Mouse (Mus musculus) adrenal gland, postnatal 36 days (tissue): ENCODE data around the gene Sertm1. TPM values are rescaled to one million over a fixed set of nuclear protein-coding genes. Genes with fewer than 3 reads are reported as not detected.

Experiments used
- DNase-seq, 2 experiments: peaks; one replicate each; pipeline ENCODE4 v3.0.0; 2021; ENCODE audit warnings: mixed read lengths in 1 of 2
- long read RNA-seq, 2 experiments: library from polyadenylated mRNA; stranded (forward); transcript quantifications; one replicate each; pipeline ENCODE4 v2.0.0; 2021; ENCODE audit warnings: borderline sequencing depth in 2 of 2
- total RNA-seq, 2 experiments: library from RNA; stranded (reverse); gene quantifications; 2 replicates each; pipeline ENCODE4 v1.2.3; 2021

The Sertm1 gene
- total RNA-seq = not detected
- long read RNA-seq, experiment 1 = 0 reads
- long read RNA-seq, experiment 2 = 0 reads

DNA sequence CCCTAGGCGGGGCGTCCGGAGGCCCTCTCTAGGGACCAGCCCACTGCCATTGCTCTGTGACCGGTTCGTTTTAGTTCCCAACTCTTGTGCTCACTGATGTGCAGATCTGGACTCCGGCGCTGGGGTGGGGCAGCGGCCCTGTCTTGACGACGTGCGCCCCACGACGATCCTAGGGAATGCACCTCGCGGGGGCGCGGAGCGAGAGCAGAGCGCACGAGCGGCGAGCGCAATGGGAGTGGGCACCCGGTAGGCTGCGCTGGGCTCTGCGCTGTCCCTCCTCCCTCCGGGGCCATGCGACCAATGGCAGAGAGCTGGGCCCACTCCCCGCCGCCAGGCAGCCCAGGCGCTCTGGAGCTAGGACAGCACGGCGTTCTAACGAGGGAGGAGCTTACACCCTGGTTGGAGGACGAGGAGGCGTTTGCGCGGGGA is at the start of gene Sertm1:
Gene Sertm1, minus strand, starts transcription at position 245 of the 429 bp plus-strand sequence.
- peak in 1 of 2 experiments; percentile 16 for DNase-seq

DNA sequence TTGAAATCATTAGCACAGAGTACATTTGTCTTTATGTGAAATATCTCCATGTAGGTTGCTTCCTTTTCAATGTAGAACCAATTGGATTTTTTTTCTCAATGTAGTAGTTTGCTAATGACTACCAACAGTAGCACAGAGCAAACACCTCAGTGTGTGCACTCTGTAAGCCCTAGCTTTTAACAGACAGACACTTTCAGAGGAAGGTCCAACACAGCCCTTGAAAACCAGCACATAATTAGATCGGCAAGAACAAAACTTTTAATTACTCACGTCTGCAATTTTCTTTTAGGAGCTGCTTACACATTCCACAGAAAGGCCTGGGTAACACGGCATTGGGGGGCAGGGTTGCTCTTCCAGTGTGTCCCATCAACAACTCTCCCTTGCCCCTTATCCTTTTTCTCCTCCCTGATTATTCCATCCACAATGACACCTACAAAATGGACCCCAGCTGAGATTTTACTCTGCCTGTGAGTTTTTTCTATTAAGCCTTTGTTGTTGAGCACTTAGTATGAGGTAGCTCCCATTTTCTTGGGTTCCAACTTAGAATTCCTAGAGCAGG is 49.3 kb upstream of the Sertm1 start:
- no peak for DNase-seq

DNA sequence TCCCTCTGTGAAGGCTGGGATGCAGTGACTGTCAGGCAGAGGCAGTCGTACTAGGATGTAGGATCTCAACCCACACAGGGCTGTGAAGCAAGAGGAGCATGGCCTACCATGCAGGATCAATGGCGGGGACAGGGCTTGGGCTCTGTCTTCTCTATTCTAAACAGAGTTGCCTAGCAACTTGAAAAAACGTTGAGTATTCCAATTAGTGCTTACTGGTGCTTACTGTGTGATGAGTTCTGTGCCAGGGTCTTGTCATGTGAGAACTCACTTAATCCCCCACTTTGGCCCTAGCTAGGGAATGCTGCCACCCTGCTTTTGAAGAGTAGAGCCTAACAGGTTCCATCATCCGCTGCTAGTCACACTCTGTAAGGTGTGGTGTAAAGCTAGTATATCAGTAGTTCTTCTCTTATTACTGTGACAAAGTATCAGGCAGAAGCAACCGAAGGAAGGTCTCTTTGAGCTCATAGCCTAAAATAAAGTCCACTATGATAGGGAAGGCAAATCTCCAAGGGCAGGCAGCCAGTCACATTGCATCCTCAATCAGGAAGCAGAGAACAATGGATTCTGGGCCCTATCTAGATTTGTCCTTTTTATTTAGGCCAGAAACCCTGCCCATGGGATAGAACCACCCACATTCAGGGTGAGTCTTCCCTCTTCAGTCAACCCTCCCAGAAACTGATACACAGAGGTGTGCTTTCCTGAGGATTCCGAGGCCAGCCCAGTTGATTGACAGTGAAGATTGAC is 27.6 kb upstream of the Sertm1 start:
- DNase-seq = no peak

DNA sequence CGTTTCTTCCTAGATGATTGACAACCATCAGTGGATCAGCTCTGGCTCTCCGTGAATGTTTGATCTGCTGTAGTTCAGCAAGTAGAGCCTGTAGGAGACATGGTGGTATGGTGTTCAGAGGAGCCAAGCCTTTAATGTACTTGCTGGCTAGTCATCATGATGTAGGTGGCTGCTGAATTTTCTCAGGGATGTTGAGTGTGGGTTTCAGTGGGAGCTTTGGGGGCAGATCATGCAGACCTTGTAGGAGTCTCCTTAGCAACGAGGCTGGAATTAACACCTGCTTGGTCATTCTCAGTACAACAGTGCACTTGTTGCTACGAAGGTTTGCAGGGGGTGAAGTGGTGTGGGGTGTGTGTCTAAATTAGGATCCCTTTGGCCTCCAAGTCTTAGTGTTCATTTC is 18.8 kb upstream of the Sertm1 start:
- DNase-seq = no peak

DNA sequence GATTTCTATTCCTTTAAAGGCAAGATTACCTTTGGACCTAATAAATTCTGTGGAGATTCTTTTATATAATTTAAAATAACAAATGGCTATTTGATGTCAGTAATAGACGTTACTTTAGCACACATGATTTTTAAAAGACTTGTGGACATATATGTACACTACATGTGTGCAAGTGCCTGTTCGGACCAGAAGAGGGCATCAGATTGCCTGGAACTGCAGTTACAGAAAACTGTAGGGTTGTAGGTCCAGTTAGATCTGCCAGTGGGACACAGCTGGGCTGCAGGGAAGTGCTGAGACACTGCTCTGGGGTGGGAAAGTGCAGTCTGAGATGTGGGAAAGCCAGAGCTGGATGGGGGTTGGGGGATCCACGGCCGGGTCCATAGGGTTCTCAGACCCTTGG is 16.9 kb upstream of the Sertm1 start:
- no peak for DNase-seq

DNA sequence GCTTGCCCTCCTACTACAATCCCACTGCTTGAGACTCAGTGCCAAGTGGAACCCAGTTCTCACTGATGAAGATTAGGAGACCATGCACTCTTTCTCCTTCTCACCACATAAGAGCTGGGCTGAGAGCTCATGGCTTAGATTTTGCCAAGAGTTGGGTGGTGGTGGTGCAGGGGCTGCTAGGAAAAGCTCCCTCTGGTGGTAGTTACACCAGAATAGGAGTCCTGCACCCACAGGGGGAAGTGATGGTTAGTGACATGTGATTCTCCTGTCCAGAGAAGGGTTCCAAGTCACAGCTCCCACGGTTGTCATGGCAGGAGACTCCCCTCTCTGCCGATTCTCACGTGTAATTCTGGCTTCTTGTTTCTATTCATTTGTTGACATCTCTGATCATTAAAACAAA is 4.7 kb upstream of the Sertm1 start:
- no peak for DNase-seq

DNA sequence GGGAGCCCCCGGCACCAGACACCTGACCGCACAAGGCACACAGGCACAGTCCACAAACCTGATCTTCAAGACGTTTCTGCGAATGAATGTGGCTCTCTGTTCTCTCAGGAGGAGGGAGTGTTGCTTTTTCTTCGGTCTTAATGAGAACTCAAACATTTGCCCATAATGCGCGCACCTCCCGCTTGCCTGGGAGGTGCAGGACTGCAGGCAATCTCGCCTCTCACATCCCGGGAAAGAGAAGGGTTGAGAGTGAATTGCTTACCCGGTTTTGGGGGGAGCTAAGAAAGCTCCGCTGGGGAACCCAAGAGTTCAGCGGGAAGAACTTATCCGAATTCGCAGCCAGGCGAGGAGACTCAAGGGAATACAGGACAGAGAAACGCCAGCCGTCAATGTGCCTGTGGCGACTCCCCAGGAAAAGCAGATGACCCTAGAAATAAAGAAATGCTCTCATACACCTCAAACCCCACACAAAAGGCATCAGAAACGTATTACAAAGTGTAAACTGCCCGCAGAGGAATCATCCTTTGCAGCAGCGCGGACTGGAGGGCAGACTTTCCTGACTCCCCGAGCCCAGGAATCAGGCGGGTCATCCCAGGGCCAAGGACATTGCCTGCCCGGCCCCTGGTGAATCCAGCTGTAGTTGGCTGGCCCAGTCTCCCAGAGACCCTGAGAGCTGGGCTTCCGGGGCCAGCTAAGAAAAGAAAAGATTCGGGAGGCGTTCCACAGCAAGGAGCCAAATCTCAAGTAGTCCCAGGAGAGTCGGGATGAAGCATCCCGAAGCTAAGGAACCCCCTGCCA is 643 bp downstream of the Sertm1 start:
- DNase-seq = no peak

DNA sequence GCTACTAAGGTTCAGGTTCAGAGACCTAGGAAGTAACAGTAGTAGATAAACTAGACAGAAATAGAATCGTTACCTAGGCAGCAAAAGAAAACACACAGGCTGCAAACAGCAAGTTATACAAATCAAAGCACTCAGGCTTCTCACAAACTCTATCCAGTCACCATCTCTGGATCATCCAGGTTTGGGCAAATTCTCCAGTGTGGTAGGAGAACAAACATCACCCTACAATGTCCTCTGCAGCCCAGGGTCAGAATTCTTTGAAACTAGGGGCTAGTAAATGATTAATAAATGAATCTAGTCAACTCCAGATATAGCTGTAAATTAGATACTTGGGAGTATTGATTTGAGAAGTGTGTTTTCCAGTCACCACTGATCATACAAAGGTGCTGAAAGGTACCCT is 6.8 kb downstream of the Sertm1 start:
- DNase-seq = no peak

DNA sequence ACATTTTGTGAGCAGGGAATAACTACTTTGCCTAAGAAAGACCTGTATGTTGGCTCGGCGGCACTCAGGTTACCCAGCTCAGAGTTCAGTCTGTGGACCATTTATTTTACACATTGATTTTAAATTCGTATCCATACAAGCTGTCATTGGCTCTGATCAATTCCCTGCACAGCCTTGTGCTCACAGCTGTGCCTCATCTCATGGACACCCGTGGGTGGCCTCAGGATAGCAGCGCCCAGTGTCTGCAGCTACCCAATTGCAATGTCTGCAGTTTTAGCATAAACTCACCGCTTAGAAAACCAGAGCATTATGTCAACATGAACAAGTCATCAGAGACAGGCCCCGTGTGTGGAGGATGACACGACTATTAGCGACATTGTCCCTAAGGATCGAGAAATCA is 17.7 kb downstream of the Sertm1 start:
- DNase-seq = no peak

DNA sequence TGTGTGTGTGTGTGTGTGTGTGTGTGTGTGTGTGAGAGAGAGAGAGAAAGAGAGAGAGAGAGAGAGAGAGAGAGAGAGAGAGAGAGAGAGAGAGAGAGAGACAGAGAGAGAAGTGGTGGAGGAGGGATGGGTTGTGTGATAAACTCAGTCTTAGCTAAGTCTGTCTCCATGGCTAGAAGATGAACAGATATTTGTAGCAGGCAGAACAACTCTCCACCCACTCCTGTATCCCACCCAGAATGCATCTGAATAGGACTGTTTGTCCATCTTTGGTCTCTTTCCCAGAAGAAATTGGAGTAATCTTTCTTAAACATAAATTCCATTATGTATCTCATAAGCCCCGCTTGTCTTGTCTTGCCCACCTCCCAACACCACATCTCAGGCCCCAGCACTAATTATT is 20.8 kb downstream of the Sertm1 start:
- DNase-seq = no peak

DNA sequence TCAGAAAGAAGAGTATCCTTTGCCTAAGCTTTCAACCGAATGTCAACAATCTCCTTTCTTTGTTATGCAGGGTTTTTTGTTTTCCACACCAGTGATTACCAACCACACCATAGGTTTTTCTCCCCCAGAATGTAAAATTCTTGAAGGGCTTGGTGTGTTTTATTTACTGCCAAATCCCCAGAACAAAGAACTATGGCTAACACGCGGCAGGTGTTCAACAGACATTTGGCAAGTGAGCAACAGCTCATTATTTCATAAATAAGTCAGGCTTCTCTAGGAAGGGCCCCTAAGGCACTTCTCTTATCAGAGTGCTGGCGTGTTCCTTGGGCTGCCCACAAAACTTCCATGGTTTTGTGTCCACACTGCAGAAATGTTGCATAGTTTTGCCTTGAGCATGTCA is 23.5 kb downstream of the Sertm1 start:
- DNase-seq = no peak

DNA sequence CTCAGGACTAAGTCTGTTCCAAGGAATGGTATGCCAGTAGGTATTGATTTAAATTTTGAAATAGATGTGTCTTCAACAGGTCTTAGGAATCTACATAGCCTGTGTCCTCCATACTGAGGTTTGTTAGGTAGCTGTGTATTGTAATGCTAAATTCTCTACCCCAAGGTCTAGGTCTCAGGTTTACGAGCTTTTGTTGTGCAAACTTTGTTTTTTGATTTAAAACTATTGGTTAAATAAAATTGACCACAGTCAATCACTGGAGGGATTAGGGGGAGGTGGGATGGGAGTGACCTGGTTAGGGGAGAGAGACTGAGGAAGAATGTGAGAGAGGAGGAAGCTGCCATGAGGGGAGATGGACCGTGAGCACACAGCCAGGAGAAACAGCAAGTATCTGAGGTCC is 29.2 kb downstream of the Sertm1 start:
- no peak for DNase-seq

Other genes with a start within 250 kb of the Sertm1 start
- 10 to 100 TPM; 37.7 to 51.7 TPM for gene Supt20, start 223.1 kb downstream of the Sertm1 start, total RNA-seq
- gene Gm21958, start 201.5 kb downstream of the Sertm1 start, total RNA-seq = not detected
- gene Exosc8, start 180.5 kb downstream of the Sertm1 start, total RNA-seq = 10 to 100 TPM; 29.5 to 41.6 TPM
- gene Alg5, start 180.3 kb downstream of the Sertm1 start, total RNA-seq = 10 to 100 TPM; 41.1 to 50.1 TPM
- 10 to 100 TPM; 21.8 to 36.3 TPM for gene Smad9, start 160.3 kb downstream of the Sertm1 start, total RNA-seq
- 10 to 100 TPM; 27.9 to 44.1 TPM for gene Rfxap, start 108.1 kb downstream of the Sertm1 start, total RNA-seq
- gene Ccna1, start 139.6 kb upstream of the Sertm1 start, total RNA-seq = not detected
- gene Spg20, start 196.2 kb upstream of the Sertm1 start, total RNA-seq = 10 to 100 TPM; 40.6 to 59.0 TPM
- under 1 TPM in 1 of 2 experiments, not detected in 1; 0.33 TPM for gene Ccdc169, start 221.5 kb upstream of the Sertm1 start, total RNA-seq